Mouse (Mus musculus) stomach, embryonic 14.5 days (tissue): ENCODE measurements around the gene Srebf2. TPM values are rescaled to one million over a fixed set of nuclear protein-coding genes. Genes with fewer than 3 reads are reported as not detected.
A peak's percentile ranks its signal among the peaks of the same experiment; 100 is the strongest.

Experiments
- ATAC-seq: fragments of 200-750 bp; cut with Nextera tagmentation; 2 replicates; pipeline ENCODE4 v1.8.0; 2017; ENCODE audit warnings: low read depth, moderate TSS enrichment; ENCODE audit not compliant: insufficient number of reproducible peaks, insufficient read depth, low FRiP score
- H3K27ac ChIP-seq: fragments of 300-500 bp; sonication (generic); 2 replicates; pipeline ENCODE4 v1.5.1; 2014; ENCODE audit warnings: mild to moderate bottlenecking, low read length, moderate library complexity, mixed read lengths
- H3K27me3 ChIP-seq: fragments of 300-500 bp; sonication (generic); 2 replicates; pipeline ENCODE4 v1.6.1; 2014; ENCODE audit warnings: low read length, control low read depth, mixed read lengths; ENCODE audit not compliant: control insufficient read depth, insufficient read depth
- H3K36me3 ChIP-seq: fragments of 300-500 bp; sonication (generic); 2 replicates; pipeline ENCODE4 v1.6.1; 2014; ENCODE audit warnings: mild to moderate bottlenecking, control low read depth, low read length, moderate library complexity, mixed read lengths; ENCODE audit not compliant: control insufficient read depth, insufficient read depth
- H3K4me1 ChIP-seq: fragments of 300-500 bp; sonication (generic); 2 replicates; pipeline ENCODE4 v1.6.1; 2014; ENCODE audit warnings: low read length, control low read depth, mixed read lengths; ENCODE audit not compliant: control insufficient read depth, insufficient read depth
- H3K4me2 ChIP-seq: fragments of 300-500 bp; sonication (generic); replicated peaks from 2 replicates; pipeline ENCODE4 v1.6.1; 2014; ENCODE audit warnings: low read depth, low read length, control low read depth
- H3K4me3 ChIP-seq: fragments of 300-500 bp; sonication (generic); 2 replicates; pipeline ENCODE4 v1.5.1; 2014; ENCODE audit warnings: low read depth, low read length, control low read depth
- H3K9ac ChIP-seq: fragments of 300-500 bp; sonication (generic); replicated peaks from 2 replicates; pipeline ENCODE4 v1.6.1; 2014; ENCODE audit warnings: low read depth, mild to moderate bottlenecking, control low read depth, low read length, moderate library complexity, mixed read lengths
- H3K9me3 ChIP-seq: fragments of 300-500 bp; sonication (generic); 2 replicates; pipeline ENCODE4 v1.6.1; 2016; ENCODE audit warnings: low read depth, low read length, control low read depth; ENCODE audit not compliant: control insufficient read depth
- WGBS: fragments of 180-500 bp; shearing (Covaris S2); extraction: QIAGEN DNeasy Blood & Tissue Kit; methylation state at CpG from one replicate; pipeline ENCODE4 v1.1.7; 2014; 5-methylcytosine and 5-hydroxymethylcytosine counted together
- polyA plus RNA-seq: library from polyadenylated mRNA; unstranded; fragments of >200 nt; fragmentation: Nextera tagmentation; extraction: Ambion mirVana; gene quantifications from 2 replicates; pipeline ENCODE4 v1.2.1, GENCODE M21; 2014

Srebf2 gene
- polyA plus RNA-seq, 1 experiment from 2014 or later = 128 TPM

DNA sequence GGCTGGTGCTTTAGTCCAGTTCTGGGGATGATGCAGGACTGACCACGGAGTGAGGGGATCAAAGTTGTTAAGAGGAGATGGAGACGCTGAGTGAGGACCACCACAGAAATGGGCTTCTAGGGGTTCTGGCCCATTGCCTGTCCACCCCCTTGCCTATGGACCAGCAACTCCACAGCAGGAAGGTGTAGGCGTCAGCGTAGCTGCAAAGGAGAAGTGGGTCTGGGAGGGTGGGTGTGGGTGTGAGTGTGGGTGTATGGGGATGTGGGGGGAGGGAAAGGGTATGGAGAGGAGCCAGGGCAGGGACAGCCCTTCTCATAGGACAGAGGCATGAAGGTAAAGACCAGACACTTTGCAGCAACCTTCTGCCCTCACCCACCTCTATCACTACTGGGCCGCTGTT lies 78.8 kb downstream of the Srebf2 start:
- no peak overlapping the region for H3K4me2 ChIP-seq
- ATAC-seq = no peak
- H3K36me3 ChIP-seq = no peaks in the 10 kb centered on the region
- no peaks in the 10 kb centered on the region for H3K9me3 ChIP-seq
- 0 out of 2 replicates have a peak, but pooled peaks cover 6% of the 10 kb centered on the region for H3K27me3 ChIP-seq
- no peaks in the 10 kb centered on the region for H3K4me1 ChIP-seq
- no peak overlapping the region for H3K4me3 ChIP-seq
- 88% methylated on average over 5 of the region's 5 CpGs for WGBS
- H3K9ac ChIP-seq = no peak overlapping the region
- H3K27ac ChIP-seq = no peak overlapping the region

DNA sequence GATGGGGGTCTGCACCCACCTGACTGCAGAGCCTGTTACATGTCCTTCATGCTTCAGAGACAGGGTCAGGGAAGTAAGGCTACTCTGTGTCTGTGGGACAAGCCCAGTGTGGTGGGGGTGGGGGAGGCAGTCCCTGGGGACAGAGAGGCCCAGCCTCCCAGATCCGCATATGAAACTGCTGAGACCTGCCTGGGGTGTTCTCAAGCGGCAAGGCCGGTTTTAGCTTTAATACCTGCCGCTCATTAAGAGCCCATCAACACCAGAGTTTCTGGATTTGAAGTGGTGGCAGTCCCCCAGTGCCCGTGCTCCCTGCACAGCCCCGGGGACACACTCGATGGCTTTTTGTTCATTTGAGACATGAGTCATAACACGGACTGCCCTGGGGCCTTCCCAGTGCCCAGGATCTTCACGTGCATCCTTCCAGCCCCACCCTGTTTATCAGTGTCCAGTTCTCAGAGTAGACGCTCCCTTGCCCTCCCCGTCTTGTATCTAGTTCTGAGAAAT lies 82.6 kb downstream of the Srebf2 start:
- no peak overlapping the region for H3K4me3 ChIP-seq
- no peak; the same call in 1 of the 2 replicates for ATAC-seq
- WGBS = 46% methylated on average over 11 of the region's 11 CpGs
- H3K9ac ChIP-seq = no peak overlapping the region
- no peak overlapping the region for H3K27ac ChIP-seq
- 0 out of 2 replicates have a peak, but pooled peaks cover 2% of the 10 kb centered on the region for H3K27me3 ChIP-seq
- H3K4me1 ChIP-seq = no peaks in the 10 kb centered on the region
- no peak overlapping the region for H3K4me2 ChIP-seq
- no peaks in the 10 kb centered on the region for H3K9me3 ChIP-seq
- no peaks in the 10 kb centered on the region for H3K36me3 ChIP-seq

- ATAC-seq = no peak
- Histone ChIP-seq H3K4me1 (no peaks in the 10 kb centered on the region), H3K9ac (no peak overlapping the region), H3K36me3 (no peaks in the 10 kb centered on the region), H3K9me3 (no peaks in the 10 kb centered on the region), H3K27me3 (no peaks in the 10 kb centered on the region), H3K27ac (no peak overlapping the region), H3K4me3 (no peak overlapping the region), H3K4me2 (no peak overlapping the region)
- WGBS = 73% methylated on average over 6 of the region's 6 CpGs
Measured at GRCm38 (mm10) chr15:82230098-82230611, 83.2 kb downstream of the Srebf2 start.

DNA sequence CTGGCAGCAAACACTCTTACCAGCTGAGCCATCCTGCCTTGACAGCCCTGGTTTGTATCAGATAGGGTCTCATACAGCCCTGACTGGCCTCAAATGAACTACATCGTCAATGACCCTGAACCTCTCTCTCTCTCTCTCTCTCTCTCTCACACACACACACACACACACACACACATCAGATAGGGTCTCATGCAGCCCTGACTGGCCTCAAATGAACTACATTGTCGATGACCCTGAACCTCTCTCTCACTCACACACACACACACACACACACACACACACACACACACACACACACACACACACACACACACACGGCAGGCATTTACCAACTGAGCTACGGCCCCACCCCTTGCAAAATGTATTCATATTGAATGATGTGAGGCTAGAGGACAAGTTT lies 84.1 kb downstream of the Srebf2 start:
- Histone ChIP-seq H3K27me3 (no peaks in the 10 kb centered on the region), H3K4me3 (no peak overlapping the region), H3K27ac (no peak overlapping the region), H3K4me1 (no peaks in the 10 kb centered on the region), H3K9ac (no peak overlapping the region), H3K36me3 (no peaks in the 10 kb centered on the region), H3K4me2 (no peak overlapping the region), H3K9me3 (no peaks in the 10 kb centered on the region)
- ATAC-seq = no peak
- 69% methylated on average over 4 of the region's 4 CpGs for WGBS

DNA sequence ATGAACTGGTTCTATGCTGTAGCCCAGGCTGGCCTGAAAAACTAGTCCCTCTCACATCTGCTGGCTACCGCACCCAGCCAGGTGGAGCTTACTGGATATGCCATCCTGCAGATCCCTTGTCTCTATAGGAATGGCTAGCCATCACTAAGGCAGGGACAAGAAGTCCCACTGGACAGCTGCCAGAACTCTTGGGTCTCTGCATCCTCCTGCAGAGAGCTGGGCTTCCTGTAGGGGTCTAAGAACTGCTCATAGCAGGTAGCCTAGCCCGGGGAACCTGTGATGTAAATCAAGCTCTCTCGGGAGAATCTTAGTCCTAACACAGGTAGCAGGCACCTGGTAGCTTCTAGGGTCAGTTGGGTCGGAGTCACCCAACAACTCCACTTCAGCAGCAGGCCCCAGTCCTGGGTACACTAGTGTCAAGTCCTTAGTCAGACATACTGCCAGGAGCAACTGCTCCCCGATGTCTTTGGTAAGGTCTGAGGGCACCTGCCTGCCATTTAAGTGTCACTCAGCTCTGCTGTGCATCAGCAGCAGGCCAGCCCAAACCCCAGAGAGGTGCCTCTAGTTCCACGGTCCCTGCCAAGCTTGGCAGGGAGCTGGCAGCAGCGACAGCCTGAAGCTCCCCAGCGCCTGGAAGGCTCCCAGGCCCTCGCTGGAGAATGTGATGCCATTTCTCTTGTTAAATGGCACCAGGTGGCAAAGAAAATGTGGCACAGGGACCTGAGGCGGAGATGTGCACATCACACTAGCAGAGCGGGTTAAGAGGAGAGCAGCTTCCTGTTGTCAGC lies 84.8 kb downstream of the Srebf2 start:
- H3K9ac ChIP-seq = no peak overlapping the region
- H3K27me3 ChIP-seq = no peaks in the 10 kb centered on the region
- H3K27ac ChIP-seq = no peak overlapping the region
- no peaks in the 10 kb centered on the region for H3K9me3 ChIP-seq
- no peak overlapping the region for H3K4me3 ChIP-seq
- WGBS = 69% methylated on average over 11 of the region's 11 CpGs
- no peak for ATAC-seq
- H3K36me3 ChIP-seq = no peaks in the 10 kb centered on the region
- H3K4me2 ChIP-seq = no peak overlapping the region
- no peaks in the 10 kb centered on the region for H3K4me1 ChIP-seq

DNA sequence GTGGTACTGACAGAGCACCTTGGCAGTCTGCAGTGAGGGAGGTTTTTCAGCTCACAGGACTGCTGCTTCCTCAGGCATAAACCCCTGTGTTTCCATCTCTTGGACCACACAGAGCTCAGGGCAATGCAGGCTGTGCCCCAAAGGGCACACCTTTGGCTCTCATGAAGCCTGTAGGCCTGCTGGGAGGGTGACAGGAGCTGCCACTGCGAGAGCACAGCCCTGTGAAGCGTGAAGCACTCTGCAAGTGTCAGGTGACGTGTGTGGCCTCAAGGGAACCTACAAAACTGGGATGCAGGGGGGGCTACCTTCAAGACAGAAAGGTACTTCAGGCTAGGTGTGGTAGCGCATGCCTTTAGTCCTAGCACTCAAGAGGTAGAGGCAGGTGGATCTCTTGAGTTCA lies 85.7 kb downstream of the Srebf2 start:
- WGBS = 72% methylated on average over 4 of the region's 4 CpGs
- H3K27ac ChIP-seq = no peak overlapping the region
- no peak overlapping the region for H3K4me2 ChIP-seq
- no peak overlapping the region for H3K9ac ChIP-seq
- no peaks in the 10 kb centered on the region for H3K4me1 ChIP-seq
- no peaks in the 10 kb centered on the region for H3K9me3 ChIP-seq
- no peak overlapping the region for H3K4me3 ChIP-seq
- no peak for ATAC-seq
- H3K27me3 ChIP-seq = no peaks in the 10 kb centered on the region
- no peaks in the 10 kb centered on the region for H3K36me3 ChIP-seq

- Histone ChIP-seq H3K9ac (no peak overlapping the region), H3K4me3 (no peak overlapping the region), H3K27ac (no peak overlapping the region), H3K27me3 (no peaks in the 10 kb centered on the region), H3K9me3 (no peaks in the 10 kb centered on the region), H3K36me3 (no peaks in the 10 kb centered on the region), H3K4me2 (no peak overlapping the region), H3K4me1 (no peaks in the 10 kb centered on the region)
- WGBS = 62% methylated on average over 10 of the region's 10 CpGs
- 0 out of 2 replicates have a peak, but pooled peaks have one; percentile 35 for ATAC-seq
Measured at GRCm38 (mm10) chr15:82235661-82236060, 88.7 kb downstream of the Srebf2 start.

DNA sequence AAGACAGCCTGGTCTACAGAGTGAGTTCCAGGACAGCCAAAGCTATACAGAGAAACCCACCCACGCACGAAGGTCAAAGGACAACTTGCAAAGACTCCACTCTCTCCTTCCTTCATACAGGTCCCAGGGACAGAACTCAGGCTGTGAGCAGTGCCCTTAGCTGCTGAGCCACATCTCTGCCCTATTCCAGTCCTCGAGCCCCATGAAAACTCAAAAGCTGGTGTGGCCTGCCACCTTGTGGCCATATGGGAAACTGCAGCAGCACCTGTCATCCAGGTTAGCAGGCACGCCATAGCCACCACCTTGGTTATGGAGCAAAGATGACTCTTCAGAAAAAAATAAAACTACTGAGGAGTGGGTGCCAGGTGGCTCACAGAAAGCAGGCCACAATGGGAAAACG lies 89.6 kb downstream of the Srebf2 start:
- 18% methylated on average over 5 of the region's 5 CpGs for WGBS

More for the DNA sequence above, 89.6 kb downstream of the Srebf2 start:
- H3K4me1 ChIP-seq = no peaks in the 10 kb centered on the region
- H3K4me2 ChIP-seq = no peak overlapping the region
- no peak overlapping the region for H3K9ac ChIP-seq
- H3K4me3 ChIP-seq = no peak overlapping the region
- peak; percentile 40; the same call in 1 of the 2 replicates for ATAC-seq
- no peak overlapping the region for H3K27ac ChIP-seq
- H3K27me3 ChIP-seq = no peaks in the 10 kb centered on the region
- no peaks in the 10 kb centered on the region for H3K9me3 ChIP-seq
- H3K36me3 ChIP-seq = no peaks in the 10 kb centered on the region
